Mouse (Mus musculus): Measurements from ENCODE around the gene Pitpnm2.

DNA sequence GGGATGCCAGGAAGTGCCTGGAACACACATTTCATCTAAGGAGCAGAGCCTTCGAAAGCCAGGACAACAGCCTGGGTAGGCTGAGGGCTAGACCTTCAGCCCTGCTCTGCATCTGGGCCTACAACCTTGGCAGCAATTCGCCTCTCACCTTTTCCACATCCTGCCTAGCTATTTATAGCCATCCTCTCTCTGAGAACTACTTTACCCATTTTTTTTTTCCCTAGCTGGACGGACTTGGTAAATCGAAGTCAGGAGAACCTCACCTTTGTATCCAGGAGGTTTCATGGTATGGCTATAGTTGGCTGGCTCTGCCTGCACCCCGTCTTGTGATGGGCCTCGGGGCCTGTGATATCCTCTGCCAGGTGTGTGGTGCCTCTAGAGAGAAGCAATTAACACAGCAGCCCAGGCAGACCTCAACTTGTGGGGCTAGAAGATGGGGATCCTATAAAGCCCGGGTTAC lies 57.3 kb downstream of the Pitpnm2 start:
- TF ChIP-seq POLR2A (IDR thresholded peaks at IDR 0.05; ENCODE audit: insufficient read depth, low read depth, low read length) = no peak
- no peak for TF ChIP-seq CTCF (IDR thresholded peaks at IDR 0.05; ENCODE audit: insufficient read depth, low read depth, low read length)
